Mouse (Mus musculus) midbrain, postnatal 0 days (tissue): ENCODE data around the gene Snrnp70. TPM values are rescaled to one million over a fixed set of nuclear protein-coding genes. Genes with fewer than 3 reads are reported as not detected.
"Not testable (repeated sequence)": the region's sequence is repeated elsewhere in the genome, so short reads cannot be mapped to it uniquely, and the experiment has no call there.

Source experiments
- ATAC-seq: fragments of 200-750 bp; cut with Nextera tagmentation; 2 replicates; pipeline ENCODE4 v1.8.0; 2017; ENCODE audit warnings: moderate number of reproducible peaks, mild to moderate bottlenecking, moderate TSS enrichment, moderate library complexity; ENCODE audit not compliant: low FRiP score
- DNase-seq: peaks from one replicate; pipeline ENCODE4 v3.0.0-alpha.2; 2015; ENCODE audit warnings: low spot score
- H3K27ac ChIP-seq: fragments of 300-500 bp; sonication (generic); 2 replicates; pipeline ENCODE4 v1.5.1; 2014; ENCODE audit warnings: low read depth, mild to moderate bottlenecking, low read length, mixed read lengths
- H3K27me3 ChIP-seq: fragments of 300-500 bp; sonication (generic); 2 replicates; pipeline ENCODE4 v1.6.1; 2014; ENCODE audit warnings: low read length, control low read depth, mixed read lengths; ENCODE audit not compliant: insufficient read depth
- H3K36me3 ChIP-seq: fragments of 300-500 bp; sonication (generic); 2 replicates; pipeline ENCODE4 v1.6.1; 2014; ENCODE audit warnings: low read length, control low read depth, mixed read lengths; ENCODE audit not compliant: insufficient read depth
- H3K4me1 ChIP-seq: fragments of 300-500 bp; sonication (generic); 2 replicates; pipeline ENCODE4 v1.6.1; 2014; ENCODE audit warnings: mild to moderate bottlenecking, control low read depth, antibody characterized with exemption, low read length, mixed read lengths; ENCODE audit not compliant: insufficient read depth
- H3K4me2 ChIP-seq: fragments of 300-500 bp; sonication (generic); 2 replicates; pipeline ENCODE4 v1.6.1; 2014; ENCODE audit warnings: low read depth, mild to moderate bottlenecking, low read length, mixed read lengths; ENCODE audit not compliant: poor library complexity, severe bottlenecking
- H3K4me3 ChIP-seq: fragments of 300-500 bp; sonication (generic); 2 replicates; pipeline ENCODE4 v1.5.1; 2014; ENCODE audit warnings: low read depth, mild to moderate bottlenecking, low read length, moderate library complexity
- H3K9ac ChIP-seq: fragments of 300-500 bp; sonication (generic); replicated peaks from 2 replicates; pipeline ENCODE4 v1.6.1; 2014; ENCODE audit warnings: mild to moderate bottlenecking, low read length, moderate library complexity, mixed read lengths; ENCODE audit not compliant: poor library complexity, severe bottlenecking
- H3K9me3 ChIP-seq: fragments of 300-500 bp; sonication (generic); 2 replicates; pipeline ENCODE4 v1.6.1; 2016; ENCODE audit warnings: low read length, control low read depth
- CTCF ChIP-seq: IDR thresholded peaks from 2 replicates; pipeline ENCODE4 v1.5.1; 2016; ENCODE audit warnings: antibody characterized with exemption, mild to moderate bottlenecking
- WGBS: fragments of 180-500 bp; shearing (Covaris S2); extraction: QIAGEN DNeasy Blood & Tissue Kit; methylation state at CpG from one replicate; pipeline ENCODE4 v1.1.7; 2014; 5-methylcytosine and 5-hydroxymethylcytosine counted together
- polyA plus RNA-seq: library from polyadenylated mRNA; unstranded; fragments of >200 nt; fragmentation: Nextera tagmentation; extraction: Ambion mirVana; gene quantifications from 2 replicates; pipeline ENCODE4 v1.2.1, GENCODE M21; 2015
- total RNA-seq: library from RNA; depleted of rRNA; stranded (reverse); fragments of >200 nt; gene quantifications from 2 replicates; pipeline ENCODE4 v1.2.3, GENCODE M21; 2014

Gene Snrnp70
- total and polyA plus RNA-seq, 2 experiments from 2014 or later = 131 to 249 TPM

DNA sequence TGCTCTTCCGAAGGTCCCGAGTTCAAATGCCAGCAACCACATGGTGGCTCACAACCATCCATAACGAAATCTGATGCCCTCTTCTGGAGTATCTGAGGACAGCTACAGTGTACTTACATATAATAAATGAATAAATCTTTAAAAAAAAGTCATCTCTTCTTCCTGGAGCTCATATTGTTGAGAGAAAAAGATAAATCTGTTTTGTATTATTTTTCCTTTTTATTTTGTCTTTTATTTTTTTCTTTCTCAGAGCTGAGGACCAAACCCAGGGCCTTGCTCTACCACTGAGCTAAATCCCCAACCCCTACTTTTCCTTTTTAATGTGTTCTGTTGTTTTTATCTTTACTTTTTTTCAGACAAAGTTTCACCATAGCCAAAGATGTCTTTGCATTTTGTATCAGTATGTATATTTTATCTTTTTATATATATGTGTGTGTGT lies 814 bp upstream of the Snrnp70 start:
- H3K27ac ChIP-seq = peak overlapping the region; percentile 78; the same call in 1 of the 2 replicates
- DNase-seq, H3K4me1 ChIP-seq, H3K9ac ChIP-seq, H3K36me3 ChIP-seq, H3K27me3 ChIP-seq, H3K9me3 ChIP-seq: not testable (repeated sequence)
- ATAC-seq = peak; percentile 53
- WGBS = 3% methylated on average over 3 of the region's 3 CpGs
- peak; percentile 50 for TF ChIP-seq CTCF
- H3K4me3 ChIP-seq = peak overlapping the region; percentile 72
- H3K4me2 ChIP-seq = peak overlapping the region; percentile 41; the same call in 1 of the 2 replicates

DNA sequence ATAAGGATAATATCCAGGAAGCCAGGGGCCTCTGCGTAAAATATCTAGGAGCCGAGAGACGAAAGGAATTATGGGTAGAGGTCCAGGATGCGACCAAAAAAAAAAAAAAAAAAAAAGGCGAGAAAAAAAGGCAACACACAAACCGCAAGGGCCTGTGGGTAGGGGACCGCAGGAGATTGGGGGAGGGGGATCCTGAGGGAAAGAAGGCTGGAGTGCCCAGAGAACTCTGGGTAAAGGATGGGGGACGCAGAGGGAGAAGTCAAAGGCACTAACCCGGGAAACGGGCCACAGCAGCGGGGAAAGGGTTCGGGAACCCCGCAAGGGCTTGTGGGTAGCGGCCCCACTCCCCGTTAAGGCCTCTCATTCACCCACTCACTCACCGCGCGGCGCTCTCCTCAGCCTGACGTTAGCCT lies 407 bp downstream of the Snrnp70 start:
- H3K4me2 ChIP-seq = peak overlapping the region; percentile 92
- H3K27me3 ChIP-seq = no peaks in the 10 kb centered on the region
- peak overlapping the region; percentile 74 for H3K9ac ChIP-seq
- H3K4me3 ChIP-seq = peak overlapping the region; percentile 72
- H3K27ac ChIP-seq = peak overlapping the region; percentile 97
- DNase-seq (peak; percentile 83), ATAC-seq (peak; percentile 74)
- no peaks in the 10 kb centered on the region for H3K9me3 ChIP-seq
- TF ChIP-seq CTCF = no peak
- H3K36me3 ChIP-seq = peaks cover 13% of the 10 kb centered on the region
- 1% methylated on average over 20 of the region's 20 CpGs for WGBS
- H3K4me1 ChIP-seq = peaks cover 8% of the 10 kb centered on the region

DNA sequence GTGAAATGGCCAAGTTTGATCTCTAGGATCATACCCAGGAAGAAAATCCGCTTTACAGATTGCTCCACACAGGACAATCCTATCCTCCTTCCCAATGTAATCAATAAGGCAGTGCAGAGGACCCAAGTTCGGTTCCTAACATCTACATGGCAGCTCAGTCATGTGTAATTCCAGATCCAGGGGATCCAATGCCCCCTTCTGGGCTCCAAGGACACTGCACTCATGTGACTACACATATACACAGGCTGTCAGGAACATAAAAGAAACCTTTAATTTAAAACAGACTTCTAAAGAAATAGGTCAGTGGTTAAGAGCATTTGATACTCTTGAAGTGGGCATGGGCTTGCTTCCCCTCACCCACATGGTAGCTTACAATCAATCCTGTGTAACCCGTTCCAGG lies 9.5 kb downstream of the Snrnp70 start:
- TF ChIP-seq CTCF = peak; percentile 45
- Histone ChIP-seq H3K4me2 (no peak overlapping the region), H3K9me3 (no peaks in the 10 kb centered on the region), H3K4me3 (no peak overlapping the region), H3K27me3 (no peaks in the 10 kb centered on the region), H3K36me3 (peaks cover 75% of the 10 kb centered on the region), H3K27ac (no peak overlapping the region), H3K4me1 (no peaks in the 10 kb centered on the region), H3K9ac (no peak overlapping the region)
- WGBS = 91% methylated on average over 3 of the region's 3 CpGs
- DNase-seq (no peak), ATAC-seq (no peak)

DNA sequence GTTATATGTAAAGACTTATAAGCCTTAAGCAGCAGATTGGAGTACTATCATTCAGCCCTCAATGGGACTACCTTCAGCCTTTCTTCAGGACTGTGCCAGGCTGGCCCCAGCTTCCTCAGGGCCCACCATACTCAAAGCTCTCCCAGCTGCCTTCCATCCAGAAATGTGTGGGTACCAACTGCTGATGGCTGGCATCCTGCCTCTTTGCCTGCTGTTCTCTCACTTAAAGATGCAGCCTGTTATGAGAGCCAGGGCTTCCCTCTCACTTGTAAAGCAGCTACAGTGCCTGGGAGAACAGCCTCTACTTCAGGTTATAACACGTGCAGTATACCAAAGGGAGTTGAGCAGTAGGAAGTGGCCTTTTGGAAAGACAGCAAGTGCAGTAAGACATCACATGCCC lies 19.5 kb downstream of the Snrnp70 start:
- ATAC-seq = no peak
- no peak overlapping the region for H3K9ac ChIP-seq
- no peak for TF ChIP-seq CTCF
- no peak overlapping the region for H3K27ac ChIP-seq
- peaks cover 51% of the 10 kb centered on the region for H3K36me3 ChIP-seq
- H3K9me3 ChIP-seq = no peaks in the 10 kb centered on the region
- H3K27me3 ChIP-seq = no peaks in the 10 kb centered on the region
- no peak overlapping the region for H3K4me2 ChIP-seq
- no peaks in the 10 kb centered on the region for H3K4me1 ChIP-seq
- WGBS = 79% methylated on average over 1 of the region's 1 CpGs
- H3K4me3 ChIP-seq = no peak overlapping the region
- DNase-seq = no peak

DNA sequence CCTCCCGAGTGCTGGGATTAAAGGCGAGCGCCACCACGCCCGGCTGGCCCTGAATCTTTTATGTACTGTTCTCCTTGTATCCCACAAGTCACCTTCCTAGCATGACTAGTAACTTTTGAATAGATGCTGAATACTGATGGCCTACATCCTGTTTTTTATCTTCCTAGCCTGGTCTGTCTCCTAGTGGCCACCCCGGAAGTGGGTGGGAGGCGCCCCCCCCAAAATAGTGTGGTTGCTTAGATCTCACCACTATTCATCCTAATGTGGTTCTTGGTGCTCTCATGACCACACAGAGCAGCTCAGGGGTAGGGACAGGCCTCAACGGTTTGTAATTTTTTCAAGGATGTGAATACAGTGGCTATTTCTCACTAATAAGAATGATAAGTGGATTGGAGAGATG lies 20.9 kb downstream of the Snrnp70 start:
- ATAC-seq (no peak), DNase-seq (no peak)
- Histone ChIP-seq H3K9me3 (no peaks in the 10 kb centered on the region), H3K36me3 (peaks cover 41% of the 10 kb centered on the region), H3K27ac (no peak overlapping the region), H3K4me2 (no peak overlapping the region), H3K4me3 (no peak overlapping the region), H3K27me3 (no peaks in the 10 kb centered on the region), H3K4me1 (0 out of 2 replicates have a peak, but pooled peaks cover 2% of the 10 kb centered on the region), H3K9ac (no peak overlapping the region)
- TF ChIP-seq CTCF = no peak
- WGBS = 93% methylated on average over 8 of the region's 8 CpGs

DNA sequence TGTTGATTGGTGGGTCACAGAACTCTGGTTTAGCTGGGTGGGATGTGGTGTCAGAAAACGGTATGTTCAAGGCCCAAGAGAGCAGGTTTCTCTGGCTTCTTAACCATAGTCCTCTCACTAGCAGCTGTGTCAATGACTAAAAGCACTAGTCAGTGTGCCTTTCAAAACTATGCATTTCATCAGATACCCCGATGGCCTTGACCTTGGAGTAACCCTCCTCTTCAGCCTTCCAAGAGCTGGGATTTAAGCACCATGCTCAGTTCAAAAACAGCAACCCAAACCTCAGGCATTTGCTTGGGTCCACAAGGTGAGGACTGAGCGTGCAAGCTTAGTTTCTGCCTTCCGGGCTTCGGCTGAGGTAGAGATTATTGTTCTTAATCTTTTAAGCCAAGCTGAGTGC lies 23.2 kb downstream of the Snrnp70 start:
- H3K27ac ChIP-seq = no peak overlapping the region
- no peaks in the 10 kb centered on the region for H3K9me3 ChIP-seq
- H3K27me3 ChIP-seq = no peaks in the 10 kb centered on the region
- ATAC-seq (no peak), DNase-seq (no peak)
- no peak overlapping the region for H3K9ac ChIP-seq
- no peak overlapping the region for H3K4me2 ChIP-seq
- no peak for TF ChIP-seq CTCF
- H3K4me1 ChIP-seq = peaks cover 15% of the 10 kb centered on the region; the same call in 1 of the 2 replicates
- H3K4me3 ChIP-seq = no peak overlapping the region
- 82% methylated on average over 5 of the region's 5 CpGs for WGBS
- peaks cover 26% of the 10 kb centered on the region for H3K36me3 ChIP-seq
